In genomic region chr5:41888834-41889233, GRCm38 (mm10) we compare ENCODE assay signal across 9 mouse cellular contexts. TPM values are rescaled to one million over a fixed set of nuclear protein-coding genes. Genes with fewer than 3 reads are reported as not detected.
DNase-seq lines count a peak whose midpoint lies in the region; ATAC-seq and TF ChIP-seq lines count a peak whose summit lies in the region.
"Had no signal": no experiment of that assay in that cellular context is flagged by ENCODE, and none has a peak within 500 bp of the region (broad histone marks: within the 10 kb centered on the region; RNA-seq: fewer than 3 reads in every experiment).

No protein-coding gene starts in this region.

- no peak for ATAC-seq in intestine, postnatal 0 days
- no peak for ATAC-seq in intestine, embryonic 16.5 days
- ATAC-seq in hindbrain, embryonic 12.5 days (ENCODE audit: low FRiP score), result peak; percentile 65
- ATAC-seq in neural tube, embryonic 14.5 days (ENCODE audit: low read depth), result peak; percentile 79; the same call in 1 of the 2 replicates

- H3K4me3 ChIP-seq in intestine, postnatal 0 days (ENCODE audit: low read depth, low read length), result no peak overlapping the region
- no peak overlapping the region for H3K4me3 ChIP-seq in intestine, embryonic 16.5 days (ENCODE audit: low read length)
- no peak overlapping the region for H3K4me3 ChIP-seq in hindbrain, embryonic 12.5 days
- no peak overlapping the region for H3K4me3 ChIP-seq in neural tube, embryonic 14.5 days (ENCODE audit: low read depth, low read length)
- H3K4me3 ChIP-seq: liver, embryonic 15.5 days had no signal

- 58% methylated on average over 3 of the region's 3 CpGs for WGBS in intestine, postnatal 0 days
- 57% methylated on average over 3 of the region's 3 CpGs for WGBS in intestine, embryonic 16.5 days
- WGBS in hindbrain, embryonic 12.5 days, result 54% methylated on average over 3 of the region's 3 CpGs
- WGBS in neural tube, embryonic 14.5 days, result 34% methylated on average over 3 of the region's 3 CpGs

- no peak overlapping the region for H3K4me2 ChIP-seq in intestine, postnatal 0 days (replicated peaks; ENCODE audit: low read depth)
- H3K4me2 ChIP-seq in intestine, embryonic 16.5 days (ENCODE audit: low read depth, low read length), result no peak overlapping the region
- no peak overlapping the region for H3K4me2 ChIP-seq in hindbrain, embryonic 12.5 days (replicated peaks)
- H3K4me2 ChIP-seq in neural tube, embryonic 14.5 days (ENCODE audit: low read depth, low read length), result no peak overlapping the region
- H3K4me2 ChIP-seq: liver, embryonic 15.5 days had no signal

- no peaks in the 10 kb centered on the region for H3K9me3 ChIP-seq in intestine, postnatal 0 days (ENCODE audit: control insufficient read depth)
- H3K9me3 ChIP-seq in intestine, embryonic 16.5 days (ENCODE audit: control insufficient read depth, low read length), result no peaks in the 10 kb centered on the region
- H3K9me3 ChIP-seq in hindbrain, embryonic 12.5 days (replicated peaks), result no peaks in the 10 kb centered on the region
- H3K9me3 ChIP-seq in neural tube, embryonic 14.5 days (ENCODE audit: control insufficient read depth, low read length), result no peaks in the 10 kb centered on the region
- H3K9me3 ChIP-seq: liver, embryonic 15.5 days had no signal

- TF ChIP-seq CTCF in intestine, postnatal 0 days (IDR thresholded peaks at IDR 0.05; ENCODE audit: low read depth), result peak; percentile 40

- DNase-seq in ZHBTc4 (ENCODE audit: low read depth, low spot score), result peak; percentile 21
- DNase-seq in thymus, postnatal 4 days, result no peak
- no peak for DNase-seq in thymus, postnatal 36 days
- no peak for DNase-seq in lung, postnatal 36 days

- no peak overlapping the region for H3K9ac ChIP-seq in intestine, postnatal 0 days (ENCODE audit: low read depth, low read length)
- H3K9ac ChIP-seq in intestine, embryonic 16.5 days (ENCODE audit: low read depth, low read length), result no peak overlapping the region
- no peak overlapping the region for H3K9ac ChIP-seq in hindbrain, embryonic 12.5 days
- H3K9ac ChIP-seq in neural tube, embryonic 14.5 days (replicated peaks; ENCODE audit: low read depth, low read length), result no peak overlapping the region
- H3K9ac ChIP-seq: liver, embryonic 15.5 days had no signal

- no peaks in the 10 kb centered on the region for H3K36me3 ChIP-seq in intestine, postnatal 0 days (ENCODE audit: control insufficient read depth, insufficient read depth)
- no peaks in the 10 kb centered on the region for H3K36me3 ChIP-seq in intestine, embryonic 16.5 days (ENCODE audit: control insufficient read depth, insufficient read depth, low read length)
- no peaks in the 10 kb centered on the region for H3K36me3 ChIP-seq in hindbrain, embryonic 12.5 days
- no peaks in the 10 kb centered on the region for H3K36me3 ChIP-seq in neural tube, embryonic 14.5 days (ENCODE audit: control insufficient read depth, insufficient read depth, low read length)
- H3K36me3 ChIP-seq: liver, embryonic 15.5 days had no signal

- H3K27me3 ChIP-seq in intestine, postnatal 0 days (replicated peaks; ENCODE audit: control insufficient read depth, insufficient read depth, low read length), result no peaks in the 10 kb centered on the region
- H3K27me3 ChIP-seq in intestine, embryonic 16.5 days (replicated peaks; ENCODE audit: control insufficient read depth, insufficient read depth, low read length), result no peaks in the 10 kb centered on the region
- H3K27me3 ChIP-seq in hindbrain, embryonic 12.5 days, result no peaks in the 10 kb centered on the region
- H3K27me3 ChIP-seq in neural tube, embryonic 14.5 days (ENCODE audit: control insufficient read depth, insufficient read depth, low read length), result no peaks in the 10 kb centered on the region
- H3K27me3 ChIP-seq: liver, embryonic 15.5 days had no signal

- H3K4me1 ChIP-seq in intestine, postnatal 0 days (replicated peaks; ENCODE audit: control insufficient read depth, insufficient read depth, low read length), result no peaks in the 10 kb centered on the region
- no peaks in the 10 kb centered on the region for H3K4me1 ChIP-seq in intestine, embryonic 16.5 days (ENCODE audit: control insufficient read depth, insufficient read depth, low read length)
- no peaks in the 10 kb centered on the region for H3K4me1 ChIP-seq in hindbrain, embryonic 12.5 days
- no peaks in the 10 kb centered on the region for H3K4me1 ChIP-seq in neural tube, embryonic 14.5 days (ENCODE audit: control insufficient read depth, insufficient read depth, low read length)
- H3K4me1 ChIP-seq: liver, embryonic 15.5 days had no signal

- no peak overlapping the region for H3K27ac ChIP-seq in intestine, postnatal 0 days (ENCODE audit: low read depth, low read length)
- no peak overlapping the region for H3K27ac ChIP-seq in intestine, embryonic 16.5 days (ENCODE audit: low read length)
- no peak overlapping the region for H3K27ac ChIP-seq in hindbrain, embryonic 12.5 days
- H3K27ac ChIP-seq in neural tube, embryonic 14.5 days (ENCODE audit: low read depth, low read length), result no peak overlapping the region
- H3K27ac ChIP-seq: liver, embryonic 15.5 days had no signal

RNA-seq across cellular contexts. Expression of gene Bod1l, which starts 44.7 kb away (rescaled TPM):
- polyA plus RNA-seq in intestine, postnatal 0 days (2015; fragmentation: Nextera tagmentation; extraction: Ambion mirVana), result 13.2 and 14.4 TPM in 2 replicates
- polyA plus RNA-seq in intestine, embryonic 16.5 days (2015; fragmentation: Nextera tagmentation; extraction: Ambion mirVana), result 8.3 and 13.8 TPM in 2 replicates
- 29.6 and 31.5 TPM in 2 replicates for polyA plus RNA-seq in hindbrain, embryonic 12.5 days (2016; fragmentation: Nextera tagmentation; extraction: Ambion mirVana)
- 33.8 and 35.3 TPM in 2 replicates for polyA plus RNA-seq in neural tube, embryonic 14.5 days (2014; fragmentation: Nextera tagmentation; extraction: Ambion mirVana)

Comparison
In these comparisons a context has a peak if more than half of its experiments do, and no peak if none do; other contexts are left out.
1. ATAC-seq: peak in hindbrain, embryonic 12.5 days (single experiment) and neural tube, embryonic 14.5 days (single experiment); none in intestine, postnatal 0 days (single experiment) and intestine, embryonic 16.5 days (single experiment).